Mouse (Mus musculus) limb, embryonic 11.5 days (tissue): Measurements from ENCODE around the gene Lhfpl2. TPM values are rescaled to one million over a fixed set of nuclear protein-coding genes. Genes with fewer than 3 reads are reported as not detected.

Experiments used
- ATAC-seq: fragments of 200-750 bp; cut with Nextera tagmentation; 2 replicates; pipeline ENCODE4 v1.8.0; 2017; ENCODE audit warnings: low read depth; ENCODE audit not compliant: insufficient number of reproducible peaks, low FRiP score, low TSS enrichment
- DNase-seq: peaks from one replicate; pipeline ENCODE4 v3.0.0-alpha.2; 2015; ENCODE audit warnings: low spot score
- H3K27ac ChIP-seq: fragments of 300-500 bp; sonication (generic); replicated peaks from 2 replicates; pipeline ENCODE4 v1.5.1; 2014; ENCODE audit warnings: low read depth, mild to moderate bottlenecking, low read length
- H3K27me3 ChIP-seq: fragments of 300-500 bp; sonication (generic); 2 replicates; pipeline ENCODE4 v1.6.1; 2014; ENCODE audit warnings: mild to moderate bottlenecking, low read length, mixed read lengths; ENCODE audit not compliant: control insufficient read depth, insufficient read depth
- H3K36me3 ChIP-seq: fragments of 300-500 bp; sonication (generic); 2 replicates; pipeline ENCODE4 v1.6.1; 2014; ENCODE audit warnings: mild to moderate bottlenecking, low read length, moderate library complexity, mixed read lengths; ENCODE audit not compliant: control insufficient read depth, insufficient read depth
- H3K4me1 ChIP-seq: fragments of 300-500 bp; sonication (generic); 2 replicates; pipeline ENCODE4 v1.6.1; 2014; ENCODE audit warnings: low read length, mixed read lengths; ENCODE audit not compliant: control insufficient read depth, insufficient read depth
- H3K4me2 ChIP-seq: fragments of 300-500 bp; sonication (generic); 2 replicates; pipeline ENCODE4 v1.6.1; 2014; ENCODE audit warnings: low read depth, mild to moderate bottlenecking, moderate library complexity; ENCODE audit not compliant: severe bottlenecking
- H3K4me3 ChIP-seq: fragments of 300-500 bp; sonication (generic); 2 replicates; pipeline ENCODE4 v1.5.1; 2014; ENCODE audit warnings: low read depth, low read length
- H3K9ac ChIP-seq: fragments of 300-500 bp; sonication (generic); 2 replicates; pipeline ENCODE4 v1.6.1; 2014; ENCODE audit warnings: mild to moderate bottlenecking, low read length
- H3K9me3 ChIP-seq: fragments of 300-500 bp; sonication (generic); 2 replicates; pipeline ENCODE4 v1.6.1; 2016; ENCODE audit warnings: low read length; ENCODE audit not compliant: control insufficient read depth
- WGBS: fragments of 180-500 bp; shearing (Covaris S2); extraction: QIAGEN DNeasy Blood & Tissue Kit; methylation state at CpG from one replicate; pipeline ENCODE4 v1.1.7; 2014; 5-methylcytosine and 5-hydroxymethylcytosine counted together
- polyA plus RNA-seq: library from polyadenylated mRNA; unstranded; fragments of >200 nt; fragmentation: Nextera tagmentation; extraction: Ambion mirVana; gene quantifications from 2 replicates; pipeline ENCODE4 v1.2.1, GENCODE M21; 2014

The Lhfpl2 gene
- polyA plus RNA-seq, 1 experiment from 2014 or later: 37.4 TPM

GRCm38 (mm10) chr13:94086090-94086808 is 28.7 kb downstream of the Lhfpl2 start:
- ATAC-seq (no peak), DNase-seq (no peak)
- Histone ChIP-seq H3K27ac (no peak overlapping the region), H3K27me3 (no peaks in the 10 kb centered on the region), H3K4me2 (no peak overlapping the region), H3K4me3 (no peak overlapping the region), H3K9ac (no peak overlapping the region), H3K36me3 (no peaks in the 10 kb centered on the region), H3K4me1 (0 out of 2 replicates have a peak, but pooled peaks cover 10% of the 10 kb centered on the region), H3K9me3 (no peaks in the 10 kb centered on the region)
- WGBS: 96% methylated on average over 12 of the region's 12 CpGs

- H3K4me3 ChIP-seq: no peak overlapping the region
- WGBS: 85% methylated on average over 9 of the region's 9 CpGs
- no peaks in the 10 kb centered on the region for H3K36me3 ChIP-seq
- H3K27me3 ChIP-seq: no peaks in the 10 kb centered on the region
- DNase-seq (no peak), ATAC-seq (no peak)
- no peak overlapping the region for H3K9ac ChIP-seq
- H3K4me2 ChIP-seq: no peak overlapping the region
- H3K4me1 ChIP-seq: 0 out of 2 replicates have a peak, but pooled peaks cover 10% of the 10 kb centered on the region
- no peak overlapping the region for H3K27ac ChIP-seq
- no peaks in the 10 kb centered on the region for H3K9me3 ChIP-seq
These were observed 29.5 kb downstream of the Lhfpl2 start for GRCm38 (mm10) chr13:94087061-94087460.

- H3K4me3 ChIP-seq: no peak overlapping the region
- ATAC-seq (no peak), DNase-seq (no peak)
- H3K9ac ChIP-seq: no peak overlapping the region
- H3K9me3 ChIP-seq: no peaks in the 10 kb centered on the region
- 0 out of 2 replicates have a peak, but pooled peaks cover 7% of the 10 kb centered on the region for H3K4me1 ChIP-seq
- 76% methylated on average over 9 of the region's 9 CpGs for WGBS
- no peak overlapping the region for H3K4me2 ChIP-seq
- H3K36me3 ChIP-seq: no peaks in the 10 kb centered on the region
- H3K27ac ChIP-seq: no peak overlapping the region
- H3K27me3 ChIP-seq: no peaks in the 10 kb centered on the region
These were observed 31.2 kb downstream of the Lhfpl2 start for GRCm38 (mm10) chr13:94088788-94089187.

GRCm38 (mm10) chr13:94089286-94089685 is 31.7 kb downstream of the Lhfpl2 start:
- H3K4me2 ChIP-seq: no peak overlapping the region
- no peak overlapping the region for H3K9ac ChIP-seq
- H3K4me1 ChIP-seq: 0 out of 2 replicates have a peak, but pooled peaks cover 5% of the 10 kb centered on the region
- ATAC-seq: no peak
- no peak overlapping the region for H3K4me3 ChIP-seq
- no peaks in the 10 kb centered on the region for H3K9me3 ChIP-seq
- no peaks in the 10 kb centered on the region for H3K27me3 ChIP-seq
- 24% methylated on average over 9 of the region's 9 CpGs for WGBS
- DNase-seq: no peak
- no peaks in the 10 kb centered on the region for H3K36me3 ChIP-seq
- H3K27ac ChIP-seq: no peak overlapping the region

GRCm38 (mm10) chr13:94091366-94091765 is 33.8 kb downstream of the Lhfpl2 start:
- DNase-seq (no peak), ATAC-seq (no peak)
- no peaks in the 10 kb centered on the region for H3K9me3 ChIP-seq
- no peak overlapping the region for H3K4me2 ChIP-seq
- no peaks in the 10 kb centered on the region for H3K27me3 ChIP-seq
- H3K36me3 ChIP-seq: no peaks in the 10 kb centered on the region
- 46% methylated on average over 2 of the region's 2 CpGs for WGBS
- H3K9ac ChIP-seq: no peak overlapping the region
- 0 out of 2 replicates have a peak, but pooled peaks cover 5% of the 10 kb centered on the region for H3K4me1 ChIP-seq
- H3K27ac ChIP-seq: no peak overlapping the region
- H3K4me3 ChIP-seq: no peak overlapping the region

- H3K4me3 ChIP-seq: no peak overlapping the region
- no peaks in the 10 kb centered on the region for H3K9me3 ChIP-seq
- WGBS: 86% methylated on average over 4 of the region's 4 CpGs
- H3K4me2 ChIP-seq: no peak overlapping the region
- peaks cover 13% of the 10 kb centered on the region; the same call in 1 of the 2 replicates for H3K4me1 ChIP-seq
- ATAC-seq (no peak), DNase-seq (no peak)
- H3K36me3 ChIP-seq: no peaks in the 10 kb centered on the region
- H3K9ac ChIP-seq: no peak overlapping the region
- no peak overlapping the region for H3K27ac ChIP-seq
- H3K27me3 ChIP-seq: no peaks in the 10 kb centered on the region
These were observed 36.6 kb downstream of the Lhfpl2 start for GRCm38 (mm10) chr13:94094176-94094575.

GRCm38 (mm10) chr13:94094625-94095024 is 37.0 kb downstream of the Lhfpl2 start:
- ATAC-seq: no peak
- WGBS: 77% methylated on average over 3 of the region's 3 CpGs
- peaks cover 8% of the 10 kb centered on the region for H3K4me1 ChIP-seq

GRCm38 (mm10) chr13:94095202-94095601 is 37.6 kb downstream of the Lhfpl2 start:
- DNase-seq (no peak), ATAC-seq (no peak)
- Histone ChIP-seq H3K27me3 (no peaks in the 10 kb centered on the region), H3K27ac (no peak overlapping the region), H3K4me1 (peaks cover 14% of the 10 kb centered on the region), H3K9ac (no peak overlapping the region), H3K9me3 (no peaks in the 10 kb centered on the region), H3K4me3 (no peak overlapping the region), H3K4me2 (no peak overlapping the region), H3K36me3 (no peaks in the 10 kb centered on the region)

More at GRCm38 (mm10) chr13:94094625-94095024, 37.0 kb downstream of the Lhfpl2 start:
- H3K27me3 ChIP-seq: no peaks in the 10 kb centered on the region
- H3K4me3 ChIP-seq: no peak overlapping the region
- H3K36me3 ChIP-seq: no peaks in the 10 kb centered on the region
- H3K9me3 ChIP-seq: no peaks in the 10 kb centered on the region
- H3K27ac ChIP-seq: no peak overlapping the region
- no peak overlapping the region for H3K4me2 ChIP-seq
- no peak for DNase-seq
- no peak overlapping the region for H3K9ac ChIP-seq
